Mouse (Mus musculus) ES-E14 (cell line): ENCODE results near the gene Krtap7-1. TPM values are rescaled to one million over a fixed set of nuclear protein-coding genes. Genes with fewer than 3 reads are reported as not detected.

ENCODE experiments used
- DNase-seq: peaks from one replicate; pipeline ENCODE4 v3.0.0-alpha.2; 2013; ENCODE audit warnings: low read depth, low spot score
- H3K27ac ChIP-seq: 2 replicates; pipeline ENCODE4 v1.5.1; 2012; ENCODE audit warnings: low read depth, mild to moderate bottlenecking, low read length, moderate library complexity, mixed read lengths; ENCODE audit not compliant: poor library complexity, insufficient read depth, severe bottlenecking
- H3K36me3 ChIP-seq: 2 replicates; pipeline ENCODE4 v1.6.1; 2012; ENCODE audit warnings: mild to moderate bottlenecking, low read length, moderate library complexity, mixed read lengths; ENCODE audit not compliant: control insufficient read depth, poor library complexity, insufficient read depth, severe bottlenecking
- H3K4me1 ChIP-seq, 2 experiments: fragments of 150-350 bp in 1 of 2; sonication (generic) in 1 of 2; 2 replicates each; pipeline ENCODE4 v1.6.1; 2012; ENCODE audit warnings: low read length in 2 of 2, mild to moderate bottlenecking in 1 of 2, mixed read lengths in 1 of 2; ENCODE audit not compliant: control insufficient read depth in 2 of 2, insufficient read depth in 2 of 2, poor library complexity in 1 of 2
- H3K4me3 ChIP-seq, 2 experiments: fragments of 150-350 bp in 1 of 2; sonication (generic) in 1 of 2; 2 replicates each; pipeline ENCODE4 v1.5.1; 2012; ENCODE audit warnings: low read length in 2 of 2, low read depth in 1 of 2, mild to moderate bottlenecking in 1 of 2, mixed read lengths in 1 of 2; ENCODE audit not compliant: insufficient read depth in 1 of 2, poor library complexity in 1 of 2, severe bottlenecking in 1 of 2
- H3K9ac ChIP-seq: 2 replicates; pipeline ENCODE4 v1.6.1; 2012; ENCODE audit warnings: low read depth, mild to moderate bottlenecking, low read length, mixed read lengths; ENCODE audit not compliant: poor library complexity, insufficient read depth, severe bottlenecking
- H3K9me3 ChIP-seq: fragments of 150-350 bp; sonication (generic); 2 replicates; pipeline ENCODE4 v1.6.1; 2012; ENCODE audit warnings: low read depth, mild to moderate bottlenecking, low read length; ENCODE audit not compliant: control insufficient read depth, insufficient read depth
- CHD2 ChIP-seq: IDR thresholded peaks from 2 replicates; pipeline ENCODE4 v1.6.1; 2014; ENCODE audit warnings: mild to moderate bottlenecking, low read depth, low read length, inconsistent platforms
- HCFC1 ChIP-seq: IDR thresholded peaks from 2 replicates; pipeline ENCODE4 v1.6.1; 2012; ENCODE audit warnings: low read length, inconsistent platforms, borderline replicate concordance; ENCODE audit not compliant: insufficient read depth
- MAFK ChIP-seq: IDR thresholded peaks from 2 replicates; pipeline ENCODE4 v1.6.1; 2014; ENCODE audit warnings: mild to moderate bottlenecking, low read depth, low read length, inconsistent platforms; ENCODE audit not compliant: insufficient read depth
- ZC3H11A ChIP-seq: IDR thresholded peaks from 2 replicates; pipeline ENCODE4 v1.6.1; 2012; ENCODE audit warnings: low read depth, mild to moderate bottlenecking, inconsistent platforms, low read length, borderline replicate concordance
- ZNF384 ChIP-seq: IDR thresholded peaks from 2 replicates; pipeline ENCODE4 v1.6.1; 2012; ENCODE audit warnings: low read depth, low read length, inconsistent platforms
- in situ Hi-C, 2 experiments: fragments of 600-800 bp; cut with MboI; formaldehyde crosslinking; loops; one replicate each; pipeline ENCODE4 v1.15.1; 2025; ENCODE audit warnings: low sequenced_read_pairs in 2 of 2, inconsistent platforms in 1 of 2; ENCODE audit not compliant: unreplicated experiment in 2 of 2
- total RNA-seq: library from RNA; depleted of rRNA; stranded (reverse); fragments of 300-350 nt; gene quantifications from 2 replicates; pipeline ENCODE4 v1.2.3, GENCODE M21; 2012

Krtap7-1 gene
- total RNA-seq, 1 experiment = not detected

DNA sequence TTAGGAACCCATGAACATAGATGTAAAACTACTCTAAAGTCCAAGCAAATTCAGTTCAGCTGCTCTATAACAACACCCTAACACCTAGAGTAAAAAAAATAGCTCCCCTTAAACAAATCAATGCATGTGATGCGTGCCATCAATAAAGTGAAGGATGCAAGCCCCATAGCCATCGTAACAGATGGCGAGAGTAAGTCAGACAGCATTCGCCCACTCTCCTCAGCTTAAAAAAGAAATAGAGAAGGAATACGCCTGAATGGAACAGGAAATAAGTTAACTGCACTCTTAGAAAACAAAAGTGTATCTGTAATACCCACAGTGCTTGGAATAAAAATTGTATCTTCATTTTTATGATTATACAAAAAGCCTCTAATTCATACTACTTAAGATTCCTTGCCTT, 11.1 kb downstream of the Krtap7-1 start:
- H3K9ac ChIP-seq = no peak overlapping the region
- TF ChIP-seq MAFK (no peak), CHD2 (no peak), ZNF384 (no peak), HCFC1 (no peak), ZC3H11A (no peak)
- no peaks in the 10 kb centered on the region for H3K9me3 ChIP-seq
- in situ Hi-C loops = no loop called here
- DNase-seq = no peak
- H3K4me3 ChIP-seq = no peak overlapping the region
- H3K4me1 ChIP-seq = no peaks in the 10 kb centered on the region
- H3K36me3 ChIP-seq = no peaks in the 10 kb centered on the region
- no peak overlapping the region for H3K27ac ChIP-seq

DNA sequence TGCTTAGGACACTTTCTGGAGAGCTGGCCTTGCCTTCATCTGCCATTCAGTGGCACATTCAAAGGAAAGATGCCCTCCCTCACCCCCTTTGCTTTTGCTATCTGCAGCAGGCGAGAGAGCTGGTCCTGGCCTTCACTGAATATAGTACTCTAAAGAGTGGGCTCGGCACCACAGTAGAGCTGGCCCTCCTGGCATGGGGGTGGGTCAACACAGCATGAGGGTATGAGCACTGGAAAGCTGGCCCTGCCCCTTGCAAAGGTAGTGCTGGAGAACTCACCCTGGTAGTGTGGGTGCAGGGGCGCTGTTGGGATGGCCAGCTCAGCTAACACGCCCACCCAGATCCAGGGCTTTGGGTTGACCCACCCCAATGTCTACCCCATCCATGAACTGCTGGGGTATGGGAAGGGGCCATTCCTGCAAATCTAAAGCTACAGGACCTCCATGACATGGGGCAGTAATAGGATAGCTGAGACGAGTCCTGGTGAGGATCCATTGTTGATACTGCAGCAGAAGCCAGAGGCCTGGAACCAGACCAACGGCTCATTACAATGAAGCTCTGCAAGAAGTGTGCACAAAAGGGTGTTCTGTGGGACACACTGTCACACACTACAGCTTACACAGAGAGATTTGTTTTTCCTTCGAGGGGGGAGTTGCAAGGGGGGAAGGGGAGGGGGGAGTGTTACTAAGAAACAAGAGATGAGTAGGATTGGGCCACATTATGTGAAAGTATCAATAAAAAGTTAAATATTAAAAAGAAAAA, 12.5 kb downstream of the Krtap7-1 start:
- H3K4me3 ChIP-seq = no peak overlapping the region
- TF ChIP-seq HCFC1 = no peak
- TF ChIP-seq CHD2 = no peak
- no peak for TF ChIP-seq MAFK
- TF ChIP-seq ZC3H11A = no peak
- TF ChIP-seq ZNF384 = no peak
- H3K36me3 ChIP-seq = no peaks in the 10 kb centered on the region
- no peaks in the 10 kb centered on the region for H3K9me3 ChIP-seq
- no peak overlapping the region for H3K27ac ChIP-seq
- no peak overlapping the region for H3K9ac ChIP-seq
- in situ Hi-C loops = no loop called here
- DNase-seq = no peak
- no peaks in the 10 kb centered on the region for H3K4me1 ChIP-seq

GRCm38 (mm10) chr16:89487852-89488251, 20.3 kb downstream of the Krtap7-1 start, which contains the start of gene Krtap8-1:
TSS of gene Krtap8-1 (minus strand) at chr16:89487952.
- Histone ChIP-seq H3K4me3 (no peak within 1 kb of the TSS), H3K4me1 (no peaks in the 10 kb centered on the region), H3K9ac (no peak within 1 kb of the TSS), H3K36me3 (no peaks in the 10 kb centered on the region), H3K27ac (no peak within 1 kb of the TSS), H3K9me3 (no peaks in the 10 kb centered on the region)
- in situ Hi-C loops = no loop called here
- no peak for DNase-seq
- TF ChIP-seq MAFK (no peak), ZC3H11A (no peak), ZNF384 (no peak), HCFC1 (no peak)

GRCm38 (mm10) chr16:89477679-89478314, 30.3 kb downstream of the Krtap7-1 start:
- Histone ChIP-seq H3K9ac (no peak overlapping the region), H3K4me3 (no peak overlapping the region), H3K9me3 (no peaks in the 10 kb centered on the region), H3K36me3 (no peaks in the 10 kb centered on the region), H3K27ac (no peak overlapping the region), H3K4me1 (no peaks in the 10 kb centered on the region)
- TF ChIP-seq MAFK = no peak
- no peak for TF ChIP-seq ZC3H11A
- no peak for TF ChIP-seq CHD2
- TF ChIP-seq HCFC1 = no peak
- no peak for TF ChIP-seq ZNF384
- in situ Hi-C loops = no loop called here
- DNase-seq = no peak
